Mouse (Mus musculus) thymus, postnatal 4 days (tissue): ENCODE results near the gene Casz1.
A peak's percentile ranks its signal among the peaks of the same experiment; 100 is the strongest.

Source experiments
- DNase-seq: peaks from one replicate; pipeline ENCODE4 v3.0.0; 2021

The Casz1 gene

GRCm38 (mm10) chr4:148881001-148881669 is 76.9 kb downstream of the Casz1 start:
- DNase-seq = no peak

GRCm38 (mm10) chr4:148881838-148882237 is 77.6 kb downstream of the Casz1 start:
- no peak for DNase-seq

GRCm38 (mm10) chr4:148882360-148882929 is 78.2 kb downstream of the Casz1 start:
- DNase-seq = no peak

DNA sequence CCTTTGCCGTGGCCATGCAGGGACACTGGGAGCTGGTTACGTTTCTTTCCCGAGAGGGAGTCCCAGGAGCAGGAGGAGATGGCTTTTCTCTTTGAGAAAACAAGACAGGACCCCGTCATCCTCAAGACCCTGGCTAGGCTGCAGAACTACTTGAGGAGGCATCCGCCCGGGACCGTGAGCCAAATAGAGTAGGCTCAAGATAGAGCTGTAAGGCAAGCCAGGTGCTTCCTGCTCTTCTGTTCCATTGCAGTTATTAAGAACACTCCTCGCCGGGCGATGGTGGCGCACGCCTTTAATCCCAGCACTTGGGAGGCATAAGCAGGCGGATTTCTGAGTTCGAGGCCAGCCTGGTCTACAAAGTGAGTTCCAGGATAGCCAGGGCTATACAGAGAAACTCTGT is 80.4 kb downstream of the Casz1 start:
- DNase-seq = no peak

- no peak for DNase-seq
Observed at GRCm38 (mm10) chr4:148885401-148885800, 81.2 kb downstream of the Casz1 start.

GRCm38 (mm10) chr4:148885921-148886540 is 81.8 kb downstream of the Casz1 start:
- DNase-seq = no peak

GRCm38 (mm10) chr4:148888229-148888628 is 84.0 kb downstream of the Casz1 start:
- DNase-seq = no peak

DNA sequence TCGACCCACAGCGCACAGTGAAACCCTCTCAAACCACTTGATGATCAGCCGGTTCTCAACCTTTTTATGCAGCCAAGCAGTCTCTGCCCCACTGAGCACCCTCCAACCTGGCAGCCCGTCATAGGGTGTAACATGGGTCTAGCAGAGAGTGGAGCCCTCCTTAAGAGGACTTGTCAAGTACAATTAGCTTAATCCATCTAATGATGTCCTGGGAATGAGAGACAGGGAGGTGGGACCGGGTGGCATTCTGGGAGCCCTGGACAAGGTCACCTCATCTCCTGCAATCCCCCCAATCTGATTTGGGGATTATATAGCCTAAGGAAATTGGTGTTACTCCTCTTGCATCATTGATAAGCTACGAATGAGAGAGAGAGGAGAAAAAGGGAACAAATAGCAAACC is 84.8 kb downstream of the Casz1 start:
- DNase-seq = no peak

DNA sequence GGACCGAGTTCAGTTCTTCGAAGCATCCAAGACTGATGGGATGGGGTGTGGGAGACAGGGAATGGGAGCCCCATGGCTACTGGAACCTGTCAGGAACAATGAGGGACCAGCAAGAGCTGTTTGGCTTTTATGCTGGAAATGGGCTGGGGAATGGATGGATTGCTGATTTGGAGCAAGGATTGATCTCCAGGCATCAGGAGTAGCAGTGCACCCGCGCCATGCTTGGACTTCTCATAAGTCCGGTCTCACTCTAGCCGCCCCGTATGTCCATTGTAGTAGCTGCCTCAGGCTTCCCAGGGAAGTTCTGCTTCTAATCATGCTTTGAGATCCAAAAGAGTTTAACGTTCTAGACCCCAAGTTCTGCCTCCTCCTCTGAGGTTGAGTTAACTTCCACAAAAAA is 86.2 kb downstream of the Casz1 start:
- DNase-seq = no peak

DNA sequence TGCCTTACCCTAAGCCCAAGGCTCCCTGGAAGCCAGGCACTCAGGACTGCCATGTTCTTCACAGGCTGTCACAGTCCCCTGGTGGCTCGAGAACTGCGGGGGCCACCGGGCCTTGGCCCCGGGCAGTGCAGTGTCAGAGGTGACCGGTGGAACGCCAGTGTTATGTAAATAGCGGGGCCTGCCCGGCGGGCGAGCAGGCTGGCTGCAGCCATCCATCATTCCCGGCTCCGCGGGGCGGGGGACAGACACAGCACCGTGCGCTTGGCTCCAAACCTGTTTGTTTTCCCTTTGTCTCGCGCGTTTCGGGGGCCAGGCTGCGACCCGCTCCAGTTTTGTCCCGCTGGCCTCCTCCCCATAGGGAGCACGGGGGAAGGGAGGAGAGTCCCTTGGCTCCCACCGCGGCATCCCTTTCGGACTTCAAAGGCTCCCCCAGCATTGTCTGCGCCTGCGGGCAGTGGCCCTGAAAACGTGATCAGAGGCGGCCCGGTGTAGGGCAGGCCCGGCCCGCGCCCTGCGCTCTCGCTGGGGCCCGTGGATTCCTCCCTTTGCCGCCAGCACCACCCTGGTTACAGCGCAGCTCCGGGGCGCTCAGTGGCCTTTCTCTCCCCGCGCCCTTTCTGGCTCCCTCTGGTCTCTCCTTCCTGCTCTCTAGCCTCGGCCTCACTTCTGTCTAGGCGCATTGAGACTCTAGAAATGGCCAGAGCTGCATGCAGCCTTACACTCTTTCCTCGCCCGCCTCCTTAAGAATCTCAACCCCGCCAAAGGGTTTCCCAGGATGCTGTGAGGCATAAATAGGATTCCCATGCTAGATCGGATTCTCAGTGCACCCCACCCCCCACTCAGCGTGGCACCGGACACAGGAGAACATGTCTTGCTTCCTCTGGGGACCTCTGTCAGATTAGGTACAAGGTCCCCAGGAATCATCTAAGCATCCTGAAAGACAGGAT is 86.9 kb downstream of the Casz1 start:
- no peak for DNase-seq

GRCm38 (mm10) chr4:148896125-148896524 is 91.9 kb downstream of the Casz1 start:
- DNase-seq = no peak

DNA sequence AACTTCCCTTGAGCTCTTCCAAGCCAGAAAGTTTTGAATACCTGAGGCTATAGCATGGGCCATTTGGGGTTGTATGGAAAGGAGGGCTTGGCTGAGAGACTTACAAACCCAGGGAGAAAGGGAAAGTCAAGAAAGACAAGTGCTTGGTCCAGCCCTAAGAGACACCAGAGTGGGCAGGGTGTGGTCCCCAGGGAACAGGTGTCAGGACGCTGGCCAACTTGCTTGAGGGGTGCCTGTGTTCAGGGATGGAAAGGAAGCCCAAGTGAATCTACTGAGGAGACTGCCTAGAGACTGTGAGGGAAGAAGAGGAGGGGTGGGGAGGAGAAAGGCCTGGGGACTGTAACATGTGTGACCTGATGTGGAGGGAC is 95.7 kb downstream of the Casz1 start:
- DNase-seq = no peak

GRCm38 (mm10) chr4:148900295-148901211 is 96.3 kb downstream of the Casz1 start:
- peak; percentile 88 for DNase-seq

- DNase-seq = peak; percentile 51
Observed at GRCm38 (mm10) chr4:148901275-148902052, 97.2 kb downstream of the Casz1 start.

- peak; percentile 73 for DNase-seq
Observed at GRCm38 (mm10) chr4:148902919-148903727, 98.9 kb downstream of the Casz1 start.

DNA sequence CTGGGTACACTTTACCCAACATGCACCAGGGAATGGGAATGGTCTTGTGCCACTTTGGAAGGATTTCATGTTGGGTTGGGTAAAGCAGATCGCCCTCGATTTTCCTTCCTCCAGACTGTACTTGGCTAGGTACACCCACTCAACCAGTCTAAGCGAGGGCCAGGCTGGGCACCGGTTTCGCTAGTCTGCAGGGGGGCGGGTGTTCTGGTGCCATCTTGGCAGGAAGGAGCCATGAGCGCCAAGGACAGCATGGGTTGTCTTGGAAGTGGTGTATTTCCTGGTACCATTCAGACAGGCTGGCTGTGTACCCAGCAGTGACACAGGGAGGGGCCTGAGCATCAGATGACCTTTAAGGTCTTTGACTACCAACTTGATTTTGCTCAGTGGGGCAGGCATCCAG is 101.1 kb downstream of the Casz1 start:
- no peak for DNase-seq

- DNase-seq = no peak
Observed at GRCm38 (mm10) chr4:148906806-148907205, 102.6 kb downstream of the Casz1 start.

DNA sequence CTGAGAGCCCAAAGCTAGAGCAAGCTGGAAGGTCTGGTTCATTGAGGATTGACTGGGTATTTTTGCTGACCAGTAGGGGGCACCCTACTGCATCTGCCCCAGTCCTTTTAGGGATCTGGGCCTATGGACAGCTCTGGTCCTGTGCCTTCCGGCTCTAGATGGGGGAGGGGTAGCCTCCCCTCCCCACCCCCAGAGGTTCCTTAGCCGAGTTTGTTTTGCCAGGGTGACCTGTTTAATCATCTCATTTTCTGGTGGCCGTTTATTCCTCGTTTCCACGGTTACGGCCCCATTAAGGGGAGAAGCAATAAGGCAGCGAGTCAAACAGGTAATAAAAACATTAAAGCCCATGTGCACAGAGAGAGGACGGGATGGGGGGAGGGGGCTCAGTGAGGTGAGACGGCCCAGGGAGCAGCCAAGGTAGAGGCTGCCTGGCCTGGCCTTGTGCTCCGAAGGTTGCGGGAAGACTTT is 104.0 kb downstream of the Casz1 start:
- peak; percentile 25 for DNase-seq

DNA sequence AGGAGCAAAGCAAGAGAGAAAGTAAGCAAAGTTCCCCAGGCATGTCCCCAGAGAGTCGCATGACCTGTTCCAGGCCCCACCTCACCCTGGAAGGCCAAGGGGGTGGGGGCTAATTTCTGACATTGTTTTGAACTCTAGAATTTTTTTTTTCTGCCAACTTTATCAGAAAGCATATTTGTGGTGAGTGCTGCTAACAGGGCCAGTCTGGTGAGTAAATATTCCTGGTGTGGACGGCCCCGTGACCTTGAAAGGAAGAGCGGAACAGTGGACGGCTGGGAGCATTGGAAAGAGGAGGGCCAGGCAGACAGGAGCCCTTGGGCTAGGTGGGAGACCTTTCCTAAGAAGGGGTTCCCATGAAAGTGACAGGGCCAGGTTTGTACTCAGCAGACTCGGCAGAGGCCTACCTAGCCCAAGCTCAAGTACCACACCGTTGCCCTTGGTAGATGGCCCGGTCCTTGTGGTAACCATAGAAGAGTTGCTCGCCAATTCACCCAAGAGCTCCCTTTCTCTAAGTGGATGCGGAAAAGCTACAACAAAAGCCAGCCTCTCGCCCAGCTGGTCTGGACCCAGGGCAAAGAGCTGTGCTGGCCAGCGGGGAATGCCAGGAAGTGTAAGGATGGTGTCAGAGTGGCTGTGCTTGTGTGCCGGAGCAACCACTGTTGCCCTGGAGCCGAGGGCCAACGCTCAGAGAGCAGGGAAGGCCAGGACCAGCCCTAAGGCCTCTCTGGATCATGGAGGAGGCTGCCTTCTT is 104.7 kb downstream of the Casz1 start:
- no peak for DNase-seq

- DNase-seq = no peak
Observed at GRCm38 (mm10) chr4:148909566-148909965, 105.3 kb downstream of the Casz1 start.
